Mouse (Mus musculus) kidney, adult 2 months (tissue): ENCODE measurements around the gene Nmu.

Experiments used
- CTCF ChIP-seq: fragments of 200-500 bp; conservative IDR thresholded peaks from 2 replicates; pipeline ENCODE4 v1.5.1; 2011; ENCODE audit warnings: low read depth, mild to moderate bottlenecking, control low read depth, low read length, moderate library complexity, mixed read lengths; ENCODE audit not compliant: insufficient read depth, insufficient read length
- POLR2A ChIP-seq: fragments of 200-500 bp; IDR thresholded peaks from one replicate; pipeline ENCODE4 v1.6.1; 2011; ENCODE audit warnings: low read depth, low read length, control low read depth

DNA sequence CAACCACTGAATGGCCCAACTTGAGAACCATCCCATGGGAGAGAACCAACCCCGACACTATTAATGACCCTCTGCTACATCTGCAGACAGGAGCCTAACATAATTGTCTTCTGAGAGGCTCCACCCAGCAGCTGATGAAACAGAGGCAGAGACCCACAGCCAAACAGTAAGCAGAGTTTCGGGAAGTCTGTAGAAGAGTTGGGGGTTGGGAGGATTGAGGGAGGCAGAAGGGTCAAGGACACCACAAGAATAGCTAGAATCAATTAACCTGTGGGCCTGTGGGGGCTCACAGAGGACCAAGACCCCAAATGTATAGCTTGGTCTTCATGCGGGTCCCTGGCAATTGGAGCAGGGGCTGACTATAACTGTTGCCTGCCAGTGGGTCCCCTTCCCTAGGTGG lies 75.3 kb downstream of the Nmu start:
- TF ChIP-seq POLR2A (no peak), CTCF (no peak)
